Mouse (Mus musculus) heart, adult 2 months (tissue): ENCODE measurements at regions not wholly inside any gene's neighbourhood (a gene's known extent, or its start where the extent isn't known, plus 50 kb on each side); places are given as distances from the start of the nearest gene placed in this dataset.
A peak's percentile ranks its signal among the peaks of the same experiment; 100 is the strongest.

Experiments used
- DNase-seq, 2 experiments: peaks; one replicate each; pipeline ENCODE4 v3.0.0; 2021
- H3K27ac ChIP-seq: fragments of 200-600 bp; 2 replicates; pipeline ENCODE4 v1.8.1; 2022
- H3K27me3 ChIP-seq: fragments of 200-500 bp; 2 replicates; pipeline ENCODE4 v1.6.1; 2012; ENCODE audit warnings: mild to moderate bottlenecking, low read length, inconsistent platforms, mixed read lengths; ENCODE audit not compliant: control insufficient read depth, insufficient read depth
- H3K36me3 ChIP-seq: fragments of 200-500 bp; 2 replicates; pipeline ENCODE4 v1.6.1; 2012; ENCODE audit warnings: low read length, inconsistent platforms; ENCODE audit not compliant: control insufficient read depth, insufficient read depth
- H3K4me1 ChIP-seq: fragments of 200-500 bp; 2 replicates; pipeline ENCODE4 v1.6.1; 2011; ENCODE audit warnings: low read length; ENCODE audit not compliant: control insufficient read depth, insufficient read depth
- H3K4me3 ChIP-seq: fragments of 200-600 bp; 2 replicates; pipeline ENCODE4 v1.8.1; 2022
- H3K79me2 ChIP-seq: fragments of 200-500 bp; replicated peaks from 2 replicates; pipeline ENCODE4 v1.6.1; 2012; ENCODE audit warnings: mild to moderate bottlenecking, inconsistent platforms, low read length, moderate library complexity, mixed read lengths; ENCODE audit not compliant: control insufficient read depth, insufficient read depth
- H3K9ac ChIP-seq: fragments of 200-500 bp; 2 replicates; pipeline ENCODE4 v1.6.1; 2012; ENCODE audit warnings: low read depth, mild to moderate bottlenecking, control low read depth, inconsistent platforms, low read length, mixed read lengths
- CTCF ChIP-seq: fragments of 200-600 bp; IDR thresholded peaks from 2 replicates; pipeline ENCODE4 v1.8.1; 2022; ENCODE audit warnings: antibody characterized with exemption, mild to moderate bottlenecking, moderate library complexity
- EP300 ChIP-seq: fragments of 200-500 bp; IDR thresholded peaks from 2 replicates; pipeline ENCODE4 v1.6.1; 2011; ENCODE audit warnings: low read depth, low read length, control low read depth; ENCODE audit not compliant: insufficient read depth
- POLR2A ChIP-seq: fragments of 200-500 bp; IDR thresholded peaks from 2 replicates; pipeline ENCODE4 v1.6.1; 2011; ENCODE audit warnings: mild to moderate bottlenecking, low read depth, low read length, control low read depth; ENCODE audit not compliant: insufficient read depth
- WGBS: fragments of 180-500 bp; shearing (Covaris S2); methylation state at CpG from one replicate; pipeline ENCODE4 v1.1.7; 2018; 5-methylcytosine and 5-hydroxymethylcytosine counted together
- intact Hi-C: fragments of 180-260 bp; cut with DNase I; formaldehyde crosslinking; loops from one replicate; pipeline ENCODE4 v1.15.1; 2025

- intact Hi-C loops = no loop called here
- no peak for TF ChIP-seq CTCF
- TF ChIP-seq EP300 = no peak
- TF ChIP-seq POLR2A = no peak
- no peak overlapping the region for H3K9ac ChIP-seq
- H3K27me3 ChIP-seq = no peaks in the 10 kb centered on the region
- no peaks in the 10 kb centered on the region for H3K79me2 ChIP-seq
- no peaks in the 10 kb centered on the region for H3K4me1 ChIP-seq
- DNase-seq = no peak
- no peaks in the 10 kb centered on the region for H3K36me3 ChIP-seq
- H3K27ac ChIP-seq = no peak overlapping the region
- H3K4me3 ChIP-seq = no peak overlapping the region
- WGBS = 58% methylated on average over 3 of the region's 3 CpGs
Observed at GRCm38 (mm10) chr11:112609277-112609676, 172.7 kb upstream of the Sox9 start.

- Histone ChIP-seq H3K36me3 (no peaks in the 10 kb centered on the region), H3K4me3 (no peak overlapping the region), H3K4me1 (no peaks in the 10 kb centered on the region), H3K79me2 (no peaks in the 10 kb centered on the region), H3K9ac (no peak overlapping the region), H3K27me3 (no peaks in the 10 kb centered on the region), H3K27ac (no peak overlapping the region)
- TF ChIP-seq CTCF (no peak), POLR2A (no peak), EP300 (no peak)
- no peak for DNase-seq
- 49% methylated on average over 11 of the region's 11 CpGs for WGBS
- intact Hi-C loops = no loop called here
Observed at GRCm38 (mm10) chr11:112611073-112611472, 171.0 kb upstream of the Sox9 start.

- no peak overlapping the region for H3K27ac ChIP-seq
- no peak for DNase-seq
- H3K4me3 ChIP-seq = no peak overlapping the region
- H3K9ac ChIP-seq = no peak overlapping the region
- intact Hi-C loops = no loop called here
- WGBS = 75% methylated on average over 4 of the region's 4 CpGs
- H3K4me1 ChIP-seq = no peaks in the 10 kb centered on the region
- no peaks in the 10 kb centered on the region for H3K36me3 ChIP-seq
- TF ChIP-seq CTCF (no peak), EP300 (no peak), POLR2A (no peak)
- H3K27me3 ChIP-seq = no peaks in the 10 kb centered on the region
- H3K79me2 ChIP-seq = no peaks in the 10 kb centered on the region
Observed at GRCm38 (mm10) chr11:112615629-112616028, 166.4 kb upstream of the Sox9 start.

GRCm38 (mm10) chr11:112616942-112617341, 165.1 kb upstream of the Sox9 start:
- peaks cover under 1% of the 10 kb centered on the region; the same call in 1 of the 2 replicates for H3K4me1 ChIP-seq
- H3K27me3 ChIP-seq = no peaks in the 10 kb centered on the region
- TF ChIP-seq EP300 (no peak), CTCF (no peak), POLR2A (no peak)
- WGBS = 73% methylated on average over 2 of the region's 2 CpGs
- DNase-seq = no peak
- H3K79me2 ChIP-seq = no peaks in the 10 kb centered on the region
- H3K9ac ChIP-seq = no peak overlapping the region
- H3K27ac ChIP-seq = no peak overlapping the region
- intact Hi-C loops = no loop called here
- H3K4me3 ChIP-seq = no peak overlapping the region
- H3K36me3 ChIP-seq = no peaks in the 10 kb centered on the region

- TF ChIP-seq EP300 = no peak
- Histone ChIP-seq H3K4me1 (peaks cover 2% of the 10 kb centered on the region; the same call in 1 of the 2 replicates), H3K4me3 (no peak overlapping the region), H3K36me3 (no peaks in the 10 kb centered on the region), H3K27me3 (no peaks in the 10 kb centered on the region), H3K9ac (no peak overlapping the region), H3K79me2 (no peaks in the 10 kb centered on the region), H3K27ac (no peak overlapping the region)
- intact Hi-C loops = no loop called here
- 15% methylated on average over 12 of the region's 12 CpGs for WGBS
- DNase-seq = peak; percentile 66 to 79
Observed at GRCm38 (mm10) chr11:112620916-112621315, 161.1 kb upstream of the Sox9 start.

- no peak for TF ChIP-seq EP300
- no peak for TF ChIP-seq POLR2A
- no peak for TF ChIP-seq CTCF
- 51% methylated on average over 9 of the region's 9 CpGs for WGBS
- Histone ChIP-seq H3K4me1 (peaks cover 2% of the 10 kb centered on the region; the same call in 1 of the 2 replicates), H3K79me2 (no peaks in the 10 kb centered on the region), H3K27ac (no peak overlapping the region), H3K9ac (no peak overlapping the region), H3K27me3 (no peaks in the 10 kb centered on the region), H3K4me3 (no peak overlapping the region), H3K36me3 (no peaks in the 10 kb centered on the region)
- DNase-seq = peak in 1 of 2 experiments; percentile 24
- intact Hi-C loops = no loop called here
Observed at GRCm38 (mm10) chr11:112621385-112622120, 160.5 kb upstream of the Sox9 start.
